Mouse (Mus musculus) gastrocnemius, postnatal 14 days (tissue): Measurements from ENCODE around the gene Caln1. TPM values are rescaled to one million over a fixed set of nuclear protein-coding genes. Genes with fewer than 3 reads are reported as not detected.

Experiments used
- DNase-seq: peaks from one replicate; pipeline ENCODE4 v3.0.0; 2021; ENCODE audit warnings: mixed read lengths
- intact Hi-C: fragments of 180-260 bp; cut with DNase I; formaldehyde crosslinking; loops from one replicate; pipeline ENCODE4 v1.15.1; 2025; ENCODE audit warnings: low total_unique reads
- long read RNA-seq, 2 experiments: library from polyadenylated mRNA; stranded (forward); transcript quantifications; one replicate each; pipeline ENCODE4 v2.0.0; 2021
- total RNA-seq, 2 experiments: library from RNA; stranded (reverse); gene quantifications; 2 replicates each; pipeline ENCODE4 v1.2.3; 2021

Gene Caln1
- under 1 TPM in 1 of 2 experiments, not detected in 1; 0.04 TPM for total RNA-seq
- long read RNA-seq, experiment 1, result 0 reads
- long read RNA-seq, experiment 2, result 0 reads

DNA sequence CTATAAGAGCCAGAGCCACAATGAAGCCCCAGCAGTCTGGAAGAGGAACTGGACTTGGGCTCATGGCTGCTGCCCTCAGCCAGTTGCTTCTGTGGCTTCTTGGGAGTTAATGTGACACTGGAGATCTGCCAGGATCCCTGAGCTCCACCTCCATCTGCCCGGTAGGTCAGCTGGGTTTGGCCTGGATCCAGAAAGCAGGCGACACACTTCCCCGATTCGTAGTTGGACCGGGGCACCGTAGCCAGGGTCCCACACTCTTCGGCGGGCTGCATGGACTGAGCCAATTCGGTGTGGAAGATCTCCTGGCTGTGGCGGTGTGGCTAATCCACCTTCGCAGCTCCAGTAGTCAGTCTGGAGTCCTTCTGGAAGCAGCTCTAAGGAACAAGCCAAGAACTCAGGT, at the start of gene Caln1:
Gene Caln1 (plus strand): TSS at position 219 of the 400 bp plus-strand sequence.
- DNase-seq, result no peak
- intact Hi-C loops, result no loop called here

DNA sequence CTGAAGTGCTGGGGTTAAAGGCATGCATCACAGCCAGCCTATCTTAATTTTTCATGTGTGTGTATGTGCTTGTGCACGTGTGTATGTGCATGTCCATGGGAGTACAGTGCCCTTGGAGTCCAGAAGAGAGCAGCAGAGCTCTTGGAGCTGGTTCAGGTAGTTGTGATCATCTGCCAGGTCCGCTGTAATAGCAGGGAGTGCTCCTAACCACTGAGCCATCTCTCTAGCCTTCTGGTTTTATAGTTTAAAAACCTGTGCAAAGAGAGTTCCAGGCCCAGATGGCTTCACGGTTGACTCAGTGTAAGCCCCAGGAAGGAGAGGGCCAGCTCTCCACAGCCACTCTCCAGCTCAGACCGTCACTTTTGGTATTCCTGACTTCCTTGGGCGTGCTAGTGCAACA, 49.5 kb upstream of the Caln1 start:
- DNase-seq, result no peak
- intact Hi-C loops, result no loop called here

DNA sequence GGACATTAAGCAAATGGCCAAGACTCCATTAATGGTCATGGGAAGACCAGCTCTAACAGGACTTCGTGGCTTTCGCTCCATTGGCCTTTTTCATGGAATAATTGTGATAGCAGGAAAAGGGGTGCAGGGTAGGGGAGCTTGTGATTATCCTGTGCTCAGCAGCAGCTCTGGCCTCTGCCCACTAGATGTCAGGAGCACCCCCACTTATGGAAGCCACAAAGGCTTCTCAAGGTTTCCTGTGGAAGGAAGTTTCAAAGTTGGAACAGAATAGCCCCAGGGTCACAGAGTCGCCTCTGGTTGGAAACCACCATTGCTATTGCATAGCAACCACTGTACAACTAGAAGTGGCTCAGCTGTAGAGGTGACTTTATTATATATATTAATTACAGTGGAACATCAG, 48.8 kb upstream of the Caln1 start:
- DNase-seq, result no peak
- intact Hi-C loops, result no loop called here

DNA sequence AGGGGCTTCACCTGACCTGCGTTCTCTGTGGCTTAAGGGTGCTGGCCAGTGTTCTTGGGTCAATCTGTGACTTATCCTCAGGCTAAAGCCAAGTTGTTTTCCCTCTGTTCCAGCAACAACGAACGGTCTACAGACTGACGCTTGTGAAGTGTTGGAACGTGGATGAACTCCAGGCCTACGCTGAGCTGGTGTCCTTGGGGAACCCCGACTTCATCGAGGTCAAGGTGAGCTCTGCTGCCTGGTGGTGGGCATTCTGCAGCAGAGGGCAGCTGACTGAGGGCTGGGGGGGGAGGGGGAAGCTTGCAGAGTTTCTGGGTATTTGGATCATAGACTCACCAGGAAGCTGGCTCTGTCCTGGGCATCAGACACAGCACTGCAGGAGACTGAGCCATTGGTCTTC, 43.8 kb upstream of the Caln1 start:
- intact Hi-C loops, result no loop called here
- DNase-seq, result no peak

DNA sequence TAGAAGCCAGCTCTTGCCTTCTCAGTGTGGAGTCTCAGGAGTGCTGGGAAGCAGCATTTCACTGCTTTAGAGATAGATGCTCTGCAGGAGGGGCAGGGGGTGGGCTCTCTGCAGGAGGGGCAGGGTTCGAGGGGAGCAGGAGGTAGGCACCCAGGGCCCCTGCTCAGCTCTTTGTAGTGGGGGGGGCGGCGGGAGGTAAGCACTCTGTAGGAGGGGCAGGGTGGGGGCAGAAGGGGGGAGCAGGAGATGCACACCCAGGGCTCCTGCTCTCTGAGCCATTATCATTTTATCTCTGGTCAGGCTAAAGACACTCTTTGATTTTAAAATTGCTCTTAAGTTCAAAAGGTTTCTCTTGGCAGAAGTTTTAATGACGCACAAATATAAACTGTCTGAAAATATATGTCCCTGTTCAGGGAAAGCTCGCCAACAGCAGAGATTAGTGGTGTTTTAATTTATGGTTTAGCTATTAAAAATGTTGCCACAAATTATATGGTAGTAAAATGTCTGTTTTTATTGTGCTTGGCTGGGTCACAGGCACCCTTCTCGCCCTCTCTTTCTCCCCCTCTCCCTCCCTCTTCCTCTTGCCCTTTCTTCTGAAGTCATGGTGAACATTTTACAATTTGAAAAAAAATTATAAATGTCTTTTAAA, 41.5 kb upstream of the Caln1 start:
- intact Hi-C loops, result no loop called here

DNA sequence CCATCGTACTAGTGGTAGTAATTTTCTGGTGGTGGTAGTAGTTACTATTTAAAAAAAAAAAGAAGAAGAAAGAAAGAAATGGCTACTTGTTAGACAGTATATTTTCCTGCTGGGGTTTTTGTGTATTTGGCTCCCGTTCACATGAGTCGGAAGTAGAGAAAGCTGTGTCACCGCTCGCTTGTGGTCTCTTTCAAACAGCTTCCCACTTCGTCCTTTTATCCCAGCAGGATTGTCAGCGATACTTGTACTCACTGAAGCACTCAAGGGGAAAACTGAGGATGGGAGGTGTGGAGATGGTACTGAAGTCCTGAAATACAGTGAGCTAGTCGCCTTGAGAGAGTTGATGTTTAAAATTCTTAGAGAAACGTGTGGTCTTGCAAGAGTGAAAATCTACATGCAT, 40.9 kb upstream of the Caln1 start:
- DNase-seq, result no peak
- intact Hi-C loops, result no loop called here

More for the DNA sequence above, 41.5 kb upstream of the Caln1 start:
- no peak for DNase-seq

DNA sequence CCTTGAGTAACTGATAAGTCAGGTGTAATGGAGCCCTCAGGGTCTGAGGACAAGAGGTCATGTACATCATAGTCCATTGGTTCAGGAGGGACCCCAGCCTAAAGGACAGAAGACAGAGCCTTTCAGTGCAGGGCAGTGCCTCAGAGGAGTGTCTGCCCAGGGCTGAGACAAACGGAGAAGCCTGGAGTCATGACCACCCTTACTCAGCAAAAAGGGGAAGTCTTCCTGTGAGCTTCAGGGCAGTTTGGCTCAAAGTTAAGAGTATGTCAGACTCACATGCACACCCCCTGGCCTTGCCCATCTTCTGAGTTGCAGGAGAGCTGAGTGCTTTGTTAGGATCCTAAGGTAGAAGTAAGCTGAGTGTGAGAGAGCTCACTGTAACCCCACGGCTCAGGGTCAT, 39.4 kb upstream of the Caln1 start:
- DNase-seq, result no peak
- intact Hi-C loops, result no loop called here

DNA sequence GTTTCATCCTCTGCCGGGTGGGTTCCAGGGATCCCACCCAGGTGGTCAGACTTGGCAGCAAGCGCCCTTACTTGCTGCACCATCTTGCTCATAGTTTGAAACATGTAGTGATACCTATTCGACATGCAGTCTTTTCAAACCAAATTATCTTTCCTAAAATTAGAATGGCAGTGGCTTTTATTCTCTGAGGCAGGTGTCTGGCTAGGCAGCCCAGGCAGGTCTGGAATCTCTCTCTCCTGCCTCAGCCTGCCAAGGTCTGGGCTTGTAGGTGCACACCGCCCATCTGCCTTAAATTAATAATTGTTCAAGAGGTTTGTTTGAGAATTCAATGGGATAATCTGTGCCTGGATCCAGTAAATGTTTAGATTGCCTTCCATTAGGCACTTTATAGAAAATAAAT, 38.5 kb upstream of the Caln1 start:
- intact Hi-C loops, result no loop called here
- DNase-seq, result no peak

DNA sequence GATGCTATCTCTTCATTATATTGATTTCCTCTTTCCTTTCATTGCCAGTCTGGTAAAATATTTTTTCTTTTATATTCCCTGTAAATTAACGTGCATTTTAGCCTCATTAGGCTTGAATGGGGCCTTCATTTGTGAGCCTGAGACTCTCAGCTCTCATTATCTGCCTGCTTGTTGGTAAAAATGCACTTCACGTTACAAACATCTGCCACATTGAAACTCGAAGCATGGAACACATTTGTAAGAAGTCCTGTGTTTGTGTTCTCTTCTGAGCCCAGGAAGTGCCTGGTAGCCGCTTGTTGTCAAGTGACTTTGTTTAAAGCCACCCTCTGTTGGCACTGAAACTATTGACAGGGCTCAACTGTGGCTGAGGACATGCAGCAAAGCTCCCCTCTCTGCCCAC, 38.0 kb upstream of the Caln1 start:
- intact Hi-C loops, result no loop called here

DNA sequence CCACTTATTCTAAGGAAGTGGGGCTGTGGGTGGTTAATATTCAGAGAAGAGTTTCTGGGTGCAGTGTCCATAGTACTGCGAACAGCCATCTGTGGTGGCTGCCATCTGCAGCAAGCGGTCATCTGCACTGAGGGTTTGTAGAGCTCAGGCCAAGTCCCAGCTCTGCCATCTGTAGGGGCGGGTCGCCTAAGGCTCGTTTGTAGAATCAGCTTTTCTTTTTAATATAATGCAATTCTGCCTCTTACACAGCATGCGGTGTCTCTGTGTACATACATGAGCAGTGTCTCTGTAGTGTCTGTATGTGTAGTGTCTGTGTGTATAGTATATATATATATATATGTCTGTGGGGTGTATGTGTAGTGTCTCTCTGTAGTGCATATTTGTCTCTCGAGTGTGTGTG, 35.7 kb upstream of the Caln1 start:
- DNase-seq, result no peak
- intact Hi-C loops, result no loop called here

More for the DNA sequence above, 38.0 kb upstream of the Caln1 start:
- DNase-seq, result no peak

DNA sequence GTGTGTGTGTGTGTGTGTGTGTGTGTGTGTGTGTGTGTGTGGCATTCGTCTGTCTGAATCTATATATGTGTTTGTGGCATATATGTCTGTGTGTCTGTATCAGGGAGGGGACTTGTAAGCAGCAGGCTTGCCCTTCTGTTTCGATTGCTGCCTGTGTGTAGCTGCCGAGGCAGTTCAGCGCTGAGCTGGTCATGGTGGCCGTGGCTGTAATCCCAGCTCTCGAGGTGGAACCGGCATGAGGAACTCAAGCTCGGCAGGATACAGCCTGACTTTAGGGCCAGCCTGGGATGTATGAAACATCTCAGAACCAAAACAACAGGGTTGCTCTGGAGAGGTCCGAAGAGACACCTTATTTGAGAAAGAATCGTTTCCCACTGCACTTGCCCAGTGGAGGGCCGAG, 35.3 kb upstream of the Caln1 start:
- no peak for DNase-seq
- intact Hi-C loops, result no loop called here

DNA sequence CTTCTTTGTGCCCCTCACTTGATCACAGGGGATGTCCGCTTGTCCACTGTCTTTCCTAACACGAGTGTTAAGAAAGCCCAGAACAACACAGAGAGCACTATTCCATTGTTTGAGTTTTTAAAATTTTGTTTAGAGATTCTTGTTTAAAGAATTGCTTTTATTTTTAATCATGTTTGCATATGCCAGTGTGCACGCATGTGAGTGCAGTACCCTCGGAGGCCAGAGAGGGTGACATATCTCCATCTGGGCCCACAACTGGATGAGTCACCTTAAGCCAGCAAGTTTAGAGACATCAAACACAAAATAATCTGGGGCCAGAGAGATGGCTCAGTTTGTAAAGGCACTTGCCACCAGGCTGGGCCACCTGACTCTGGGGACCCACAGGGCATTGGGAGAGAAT, 33.8 kb upstream of the Caln1 start:
- no peak for DNase-seq
- intact Hi-C loops, result no loop called here

DNA sequence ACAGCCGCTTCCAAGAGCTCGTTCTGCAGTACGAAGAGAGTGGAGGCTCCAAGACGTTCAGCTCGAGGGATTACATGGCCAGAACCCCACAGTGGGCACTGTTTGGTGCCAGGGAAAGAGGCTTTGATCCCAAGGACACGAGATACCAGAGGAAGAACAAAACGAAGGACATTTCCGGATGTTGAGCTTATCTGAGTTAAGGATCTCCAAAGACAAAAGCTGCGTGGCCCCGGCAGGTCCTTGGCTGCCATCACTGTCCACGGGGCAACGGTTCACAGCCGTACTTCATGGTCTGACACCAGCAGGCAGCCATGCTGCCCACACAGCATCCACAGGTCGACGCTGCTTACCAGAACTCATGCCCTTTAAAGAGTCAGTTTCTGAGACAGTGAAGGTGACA, 28.6 kb upstream of the Caln1 start:
- intact Hi-C loops, result no loop called here
- DNase-seq, result no peak

DNA sequence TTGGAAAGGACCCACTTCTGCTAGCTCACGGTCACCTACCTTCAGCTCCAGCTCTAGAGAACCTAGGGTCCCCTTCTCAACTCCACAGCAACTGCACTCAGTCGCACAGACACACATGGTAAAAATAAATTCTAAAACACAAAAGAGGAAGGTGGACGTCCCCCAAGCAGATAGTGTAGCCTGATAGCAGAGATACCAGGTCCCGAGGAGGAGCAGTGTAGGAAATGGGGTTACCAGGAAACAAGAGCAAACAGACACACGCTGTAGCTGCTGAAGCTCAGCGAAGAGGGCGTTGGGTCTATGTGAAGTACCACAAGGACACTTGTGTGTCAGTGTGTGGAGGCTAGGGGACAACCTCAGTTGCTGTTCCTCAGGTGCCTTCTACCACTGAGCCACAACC, 24.3 kb upstream of the Caln1 start:
- no peak for DNase-seq
- intact Hi-C loops, result no loop called here

DNA sequence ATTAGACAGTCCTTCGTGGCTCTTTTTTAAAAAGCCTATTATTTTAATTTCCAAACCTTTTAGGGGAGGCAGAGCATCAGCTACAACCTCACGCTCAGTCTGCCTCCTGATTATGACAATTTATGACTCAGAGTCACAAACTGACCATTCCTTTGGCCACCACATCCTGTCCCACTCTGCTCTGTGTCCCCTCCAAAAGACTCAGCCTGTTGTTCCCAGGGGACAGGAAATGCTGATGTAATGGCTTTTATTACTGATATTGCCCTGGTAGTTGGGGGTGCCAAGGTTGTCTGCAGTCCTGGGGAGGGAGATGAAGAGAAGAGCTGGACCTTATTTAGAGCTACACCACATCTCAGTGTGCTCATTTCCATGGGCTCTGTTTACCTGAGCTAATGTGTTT, 23.4 kb upstream of the Caln1 start:
- intact Hi-C loops, result no loop called here
- DNase-seq, result no peak

DNA sequence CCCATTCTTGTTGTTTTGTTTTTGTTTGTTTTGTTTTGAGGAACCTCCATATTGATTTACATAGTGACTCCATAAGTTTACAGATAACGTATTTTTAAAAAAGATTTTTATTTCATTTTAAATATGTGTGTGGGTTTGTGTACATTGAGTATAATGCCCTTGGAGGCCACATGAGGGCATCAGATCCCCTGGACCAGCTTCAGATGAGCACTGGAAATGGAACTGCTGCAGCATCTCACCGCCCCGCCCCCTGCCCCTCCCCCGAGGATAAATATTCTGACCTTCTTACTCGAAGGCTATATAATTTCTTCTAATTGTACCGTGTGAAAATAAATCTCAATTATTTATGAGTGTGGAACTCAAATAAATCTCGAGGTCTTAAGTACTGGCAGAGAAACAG, 14.0 kb upstream of the Caln1 start:
- intact Hi-C loops, result no loop called here
- no peak for DNase-seq

DNA sequence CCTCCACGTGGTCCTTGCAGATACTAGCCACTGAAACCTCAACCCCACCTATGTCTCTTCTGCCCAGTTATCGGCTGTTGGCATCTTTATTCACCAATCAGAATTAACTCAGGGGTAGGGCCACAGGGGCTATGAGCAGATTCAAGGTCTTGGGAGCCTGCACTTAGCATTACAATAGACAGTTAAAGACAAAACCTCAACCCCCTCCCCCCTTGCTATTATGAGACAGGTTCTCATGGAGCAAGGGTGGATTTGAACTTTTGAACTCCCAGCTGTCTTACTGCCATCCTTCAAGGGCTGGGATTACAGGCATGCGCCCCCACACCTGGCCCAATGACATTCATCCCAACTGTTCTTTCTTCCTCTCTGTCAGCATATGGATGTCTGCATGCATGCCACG, 6.1 kb upstream of the Caln1 start:
- intact Hi-C loops, result no loop called here
- no peak for DNase-seq

DNA sequence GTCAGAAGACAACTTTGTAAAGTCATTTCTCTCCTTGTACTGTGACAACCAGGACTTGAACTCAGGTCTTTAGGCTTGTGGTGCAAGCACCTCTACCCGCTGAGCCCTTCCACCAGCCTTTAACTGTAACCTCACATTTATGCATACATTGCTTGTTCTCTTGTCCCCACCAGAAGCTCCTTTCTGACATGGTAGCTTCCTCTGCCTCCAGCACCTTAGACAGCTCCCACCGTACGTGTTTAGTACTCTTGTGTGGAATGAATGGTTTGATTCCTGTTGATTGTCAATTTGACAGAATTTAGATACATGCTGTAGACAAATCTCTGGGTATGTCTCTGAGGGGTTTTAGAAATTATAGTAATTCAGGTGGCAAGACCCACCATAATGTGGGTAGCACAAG, 5.5 kb upstream of the Caln1 start:
- intact Hi-C loops, result no loop called here

DNA sequence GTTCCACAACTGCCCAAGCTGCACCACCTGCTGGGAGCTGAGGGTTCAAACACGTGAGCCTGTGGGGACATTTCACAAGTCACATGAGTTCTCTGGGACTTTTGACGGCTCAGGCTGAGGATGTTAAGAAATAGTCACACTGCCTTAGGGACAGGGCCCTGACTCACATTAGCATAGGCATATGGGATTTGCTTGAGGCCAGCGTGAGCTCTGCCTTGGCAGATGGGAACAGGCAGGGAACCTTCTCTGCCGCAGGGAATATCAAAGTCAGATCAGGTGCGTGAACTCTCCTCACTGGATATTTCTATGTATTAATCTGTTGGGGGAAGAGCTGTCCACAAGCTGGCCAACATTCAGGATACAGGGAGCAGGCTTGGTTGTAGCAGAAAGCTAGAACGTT, 1.0 kb upstream of the Caln1 start:
- DNase-seq, result no peak
- intact Hi-C loops, result no loop called here

More for the DNA sequence above, 5.5 kb upstream of the Caln1 start:
- no peak for DNase-seq

DNA sequence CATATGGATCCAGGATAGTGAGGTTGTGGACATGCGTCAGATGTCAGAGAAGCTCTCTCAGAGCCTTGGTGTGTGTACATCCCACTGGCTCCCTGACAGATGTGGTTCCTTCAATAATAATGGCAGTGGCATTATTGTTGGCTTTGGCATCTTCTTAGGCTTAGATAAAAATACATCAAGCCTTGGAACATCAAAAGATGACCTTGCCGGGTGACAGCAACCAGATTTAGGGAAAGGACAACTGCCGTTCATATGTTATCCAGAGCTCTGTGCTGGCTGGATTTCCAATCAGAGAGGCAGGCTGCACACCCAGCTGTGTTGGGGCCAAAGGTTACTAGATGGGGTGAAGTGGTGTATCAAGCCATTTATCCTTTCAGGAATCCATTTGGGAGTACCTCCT, 6.2 kb downstream of the Caln1 start:
- no peak for DNase-seq
- intact Hi-C loops, result no loop called here

DNA sequence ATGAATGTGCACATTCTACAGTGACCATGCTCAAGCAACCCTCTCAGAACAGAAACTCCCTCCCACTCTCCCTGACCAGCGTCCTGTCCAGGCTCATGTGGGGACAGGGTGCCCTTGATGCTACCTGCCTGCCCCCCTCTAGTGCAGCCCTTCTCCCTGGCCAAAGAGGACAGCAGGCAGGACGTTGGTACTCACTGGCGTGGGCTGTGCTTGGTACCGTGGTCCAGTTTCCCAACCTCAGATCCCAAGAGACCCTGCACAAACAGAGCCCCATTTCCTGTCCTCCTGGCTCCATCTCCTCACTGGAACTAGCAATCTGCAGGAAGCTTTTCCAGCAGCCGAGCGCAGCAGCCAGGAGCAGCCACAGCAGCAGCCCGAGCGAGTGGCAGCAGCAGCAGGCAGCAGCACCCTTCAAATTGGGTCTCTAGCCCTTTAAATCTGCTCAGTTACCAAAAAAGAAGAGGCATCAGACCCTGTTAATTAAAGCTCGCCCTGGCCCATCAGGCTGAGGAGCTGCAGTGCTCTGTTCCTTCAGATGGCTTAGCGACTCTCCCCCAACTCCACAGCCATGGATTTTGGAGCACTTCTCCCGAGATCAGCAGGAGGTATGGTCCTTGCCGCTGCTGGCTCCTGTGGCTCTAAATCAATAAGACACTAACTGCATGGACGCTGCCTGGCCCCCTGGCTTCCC, 15.1 kb downstream of the Caln1 start, which contains the start of gene A330070K13Rik:
Gene A330070K13Rik (minus strand): TSS at position 410 of the 691 bp plus-strand sequence.
- intact Hi-C loops, result no loop called here

More for the DNA sequence above, 15.1 kb downstream of the Caln1 start, which contains the start of gene A330070K13Rik:
- no peak for DNase-seq
